Mouse (Mus musculus) spleen, postnatal 36 days (tissue): Measurements from ENCODE around the gene Lbh.
A peak's percentile ranks its signal among the peaks of the same experiment; 100 is the strongest.

Experiments used
- DNase-seq, 2 experiments: peaks; one replicate each; pipeline ENCODE4 v3.0.0; 2022; ENCODE audit warnings: low spot score in 2 of 2, mixed read lengths in 1 of 2

Gene Lbh

DNA sequence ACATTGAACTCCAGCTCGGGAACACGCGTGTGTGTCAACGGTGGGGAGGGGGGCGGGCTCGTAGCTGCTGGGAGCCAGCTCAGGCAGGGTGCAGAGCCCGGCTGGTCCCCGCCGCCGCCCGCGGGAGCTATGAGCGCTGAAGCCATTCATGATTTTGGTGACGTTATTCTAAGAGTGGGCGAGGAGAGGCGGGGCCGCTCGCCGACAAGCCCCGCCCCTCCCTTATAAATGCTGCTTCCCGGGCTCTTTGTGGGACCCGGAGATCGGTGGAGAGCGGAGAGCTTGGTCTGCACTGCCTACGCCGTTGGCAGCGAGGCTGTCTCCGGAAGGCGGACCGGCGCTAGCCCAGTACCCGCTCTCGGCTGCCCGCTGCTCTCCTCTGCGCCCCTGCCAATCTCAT, at the start of gene Lbh:
TSS of gene Lbh (plus strand) at position 253 of the 400 bp plus-strand sequence.
- DNase-seq, result peak; percentile 96

DNA sequence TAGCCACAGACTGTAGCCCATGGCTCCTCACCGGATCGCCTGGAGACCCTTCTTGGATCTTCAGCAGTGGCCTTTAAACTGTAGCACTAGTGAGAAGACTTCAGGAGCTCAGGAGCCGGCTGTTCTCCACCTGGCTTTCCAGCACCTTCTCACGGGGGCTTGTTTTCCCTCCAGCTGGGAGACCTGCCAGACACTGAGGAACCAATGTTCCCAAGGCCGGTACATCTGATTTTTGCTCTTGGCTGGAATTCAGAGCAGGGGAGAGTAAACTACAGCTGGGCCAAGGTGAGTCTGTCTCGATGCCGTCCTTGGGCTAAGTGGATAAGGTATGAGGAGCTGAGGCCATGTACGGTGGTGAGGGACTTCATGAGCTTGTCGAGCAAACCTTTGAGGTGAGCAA, 39.1 kb upstream of the Lbh start:
- no peak for DNase-seq

DNA sequence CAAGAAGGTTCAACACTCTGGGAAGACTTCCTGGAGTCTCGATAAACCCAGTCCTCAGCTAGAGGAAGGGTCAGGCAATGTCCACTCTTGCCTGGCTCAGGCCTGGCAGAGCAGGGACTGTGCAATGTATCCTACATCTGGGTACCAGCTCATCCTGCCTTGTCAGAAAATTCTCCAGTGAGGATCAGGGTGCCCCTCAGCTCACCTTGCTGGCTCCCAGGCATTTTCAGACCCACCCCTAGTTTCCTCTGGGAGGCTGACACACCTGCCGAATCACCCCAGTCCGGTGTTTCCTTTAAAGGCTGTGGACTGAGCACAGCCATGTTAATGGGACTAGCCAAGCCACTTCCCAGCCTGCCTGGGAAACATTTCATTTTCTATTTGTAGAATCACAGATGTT, 37.9 kb upstream of the Lbh start:
- no peak for DNase-seq

DNA sequence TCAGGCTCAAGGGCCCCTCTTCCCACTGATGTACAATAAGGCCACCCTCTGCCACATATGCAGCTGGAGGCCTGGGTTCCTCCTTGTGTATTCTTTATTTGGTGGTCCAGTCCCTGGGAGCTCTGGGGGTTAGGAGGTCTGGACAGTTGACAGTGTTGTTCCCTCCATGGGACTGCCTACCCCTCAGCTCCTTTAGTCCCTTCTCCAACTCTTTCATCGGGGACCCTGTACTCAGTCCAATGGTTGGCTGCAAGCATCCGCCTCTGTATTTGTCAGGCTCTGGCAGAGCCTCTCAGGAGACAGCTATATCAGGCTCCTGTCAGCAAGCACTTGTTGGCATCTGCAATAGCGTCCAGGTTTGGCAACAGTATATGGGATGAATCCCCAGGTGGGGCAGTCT, 37.1 kb upstream of the Lbh start:
- DNase-seq, result no peak

DNA sequence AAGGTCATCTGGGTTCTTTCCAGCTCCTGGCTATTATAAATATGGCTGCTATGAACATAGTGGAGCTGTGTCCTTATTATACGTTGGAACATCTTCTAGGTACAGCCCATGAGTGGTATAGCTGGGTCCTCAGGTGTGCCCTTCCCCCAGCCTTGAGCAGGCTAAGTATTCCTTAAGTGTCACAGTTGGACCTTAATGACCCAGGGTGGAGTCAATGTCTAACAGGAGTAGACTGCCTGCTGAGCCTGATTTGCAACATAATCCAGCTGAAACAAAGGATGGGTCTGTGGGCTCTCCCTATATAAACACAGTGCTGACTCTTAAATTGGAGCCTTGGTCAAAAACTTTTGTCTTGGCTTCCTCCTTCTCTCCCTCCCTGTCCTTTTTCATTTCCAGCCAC, 36.3 kb upstream of the Lbh start:
- DNase-seq, result no peak

DNA sequence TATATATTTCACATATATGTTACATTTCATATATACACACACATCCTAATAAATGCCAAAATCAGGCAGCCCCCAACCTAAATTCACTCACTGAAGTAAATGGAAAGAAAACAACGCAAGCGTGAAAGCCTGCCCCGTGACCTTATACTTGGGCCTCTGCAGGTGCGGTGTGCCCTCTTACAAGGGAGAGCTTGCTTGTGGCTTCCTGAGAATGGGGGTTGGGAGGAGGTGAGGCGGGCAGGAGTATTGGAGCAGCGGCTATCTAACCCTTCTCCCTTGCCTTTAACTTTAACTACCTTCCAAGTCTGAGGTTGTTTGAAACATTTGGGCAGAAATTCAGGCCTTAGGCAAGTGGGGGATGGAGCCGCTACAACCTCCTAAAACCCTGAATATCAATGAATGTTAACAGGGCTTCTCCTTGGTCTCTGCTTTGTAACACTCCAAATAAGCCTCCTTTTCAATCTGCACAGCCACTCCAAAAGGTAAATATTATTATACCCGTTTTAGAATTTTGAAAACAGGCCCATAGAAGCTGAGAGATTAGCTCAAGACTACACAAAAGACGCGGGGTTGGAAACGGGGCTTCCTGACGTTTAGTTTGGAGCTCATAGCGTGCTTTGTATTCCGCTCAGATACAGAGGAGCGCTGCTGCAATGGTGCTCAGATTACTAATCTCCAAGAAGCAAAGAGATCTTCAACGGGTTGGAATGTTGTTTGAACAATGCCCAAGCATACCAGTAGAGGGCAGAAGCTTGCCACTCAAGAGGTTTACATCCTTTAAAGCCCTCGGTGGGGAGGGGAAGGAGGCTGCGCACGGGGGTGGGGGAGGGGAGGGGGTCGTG, 28.3 kb upstream of the Lbh start:
- peak; percentile 61 to 73 for DNase-seq

DNA sequence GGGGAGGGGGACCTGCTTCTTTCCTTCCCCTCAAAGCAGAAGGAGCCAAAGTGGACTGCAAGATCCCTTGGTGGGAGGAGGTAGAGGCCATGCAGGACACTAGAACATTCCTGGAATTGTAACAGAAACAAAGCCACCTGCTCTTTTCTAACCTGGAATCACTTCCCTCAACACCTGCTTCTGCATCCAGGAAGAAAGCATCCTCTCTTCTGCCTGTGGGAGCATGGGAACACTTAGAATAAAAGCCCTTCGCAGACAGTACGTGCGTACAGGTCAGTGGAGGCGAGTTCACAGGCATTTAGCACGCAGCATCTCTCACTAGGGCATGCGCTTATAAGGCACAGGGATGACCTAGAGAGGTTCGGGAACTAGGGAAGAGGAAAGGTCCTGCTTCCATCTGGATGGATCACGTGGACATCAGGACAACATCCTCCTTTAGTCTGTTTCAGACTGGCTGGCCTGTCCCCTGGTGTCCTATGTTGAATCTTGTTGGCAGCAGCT, 27.7 kb upstream of the Lbh start:
- no peak for DNase-seq

DNA sequence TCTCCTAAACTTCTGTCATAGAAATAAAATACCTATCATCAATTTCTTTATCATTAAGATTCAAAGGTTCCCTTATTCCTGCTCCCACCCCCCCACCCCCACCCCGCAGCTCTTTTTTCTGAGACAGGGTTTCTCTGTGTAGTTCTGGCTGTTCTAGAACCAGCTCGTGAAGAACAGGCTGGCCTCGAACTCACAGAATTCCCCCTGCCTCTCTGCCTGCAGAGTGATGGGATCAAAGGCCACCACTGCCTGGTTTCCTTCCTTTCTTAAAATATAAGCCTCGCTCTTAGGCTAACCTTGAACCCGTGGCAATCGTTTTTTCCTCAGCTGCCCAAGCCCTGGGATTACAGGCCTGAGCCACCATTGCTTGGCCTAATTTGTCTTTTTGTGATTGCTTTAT, 26.5 kb upstream of the Lbh start:
- DNase-seq, result no peak

DNA sequence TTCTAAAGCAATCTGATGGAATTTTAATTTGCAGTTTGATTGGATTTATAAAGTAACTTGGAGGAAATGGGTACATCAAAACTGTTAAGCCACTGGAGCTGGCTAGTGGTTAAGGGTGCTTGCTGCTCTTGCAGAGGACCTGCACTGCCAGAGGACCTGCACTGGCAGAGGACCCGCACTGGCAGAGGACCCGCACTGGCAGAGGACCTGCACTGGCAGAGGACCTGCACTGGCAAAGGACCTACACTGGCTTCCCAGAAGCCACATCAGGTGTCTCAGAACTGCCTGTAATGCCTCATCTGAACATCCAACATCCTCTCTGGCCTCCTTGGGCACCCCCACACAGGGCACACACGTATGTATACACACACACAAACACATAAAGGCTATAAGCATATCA, 22.6 kb upstream of the Lbh start:
- DNase-seq, result no peak

DNA sequence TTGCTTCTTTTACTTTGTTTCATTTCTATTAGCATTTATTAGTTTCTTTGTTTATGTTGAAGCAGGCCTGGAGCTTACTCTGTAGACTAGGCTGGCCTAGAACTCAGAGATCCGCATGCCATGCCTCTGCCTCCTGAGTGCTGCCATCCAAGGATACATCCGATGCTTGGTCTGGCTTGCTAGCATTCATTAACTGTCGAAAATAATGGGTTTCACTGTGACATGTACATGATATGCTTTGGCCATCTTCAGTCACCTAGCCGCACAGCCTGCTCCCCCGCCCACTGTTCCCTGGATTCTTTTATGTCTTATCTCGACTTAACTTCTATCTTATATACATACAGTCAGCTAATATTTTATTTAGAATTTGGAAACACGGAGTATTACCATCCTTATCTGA, 21.0 kb upstream of the Lbh start:
- DNase-seq, result no peak

DNA sequence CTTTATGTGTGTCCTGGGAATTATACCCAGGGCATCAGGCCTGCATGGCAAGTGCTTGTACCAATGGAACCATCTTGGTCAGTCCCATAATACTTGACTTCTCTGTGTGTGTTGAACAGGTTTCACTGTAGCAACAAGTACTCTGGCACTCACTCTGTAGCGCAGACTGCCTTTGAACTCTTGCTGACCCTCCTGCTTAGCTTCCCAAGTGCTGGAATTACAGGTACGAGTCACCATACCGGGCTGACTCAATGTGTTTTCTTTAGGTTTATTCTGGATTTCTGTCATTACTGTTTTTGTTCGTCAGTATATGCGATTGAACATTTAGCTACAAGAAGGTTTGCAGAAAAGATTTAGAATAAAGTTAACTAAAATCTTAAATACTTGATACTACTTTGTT, 20.1 kb upstream of the Lbh start:
- DNase-seq, result no peak

DNA sequence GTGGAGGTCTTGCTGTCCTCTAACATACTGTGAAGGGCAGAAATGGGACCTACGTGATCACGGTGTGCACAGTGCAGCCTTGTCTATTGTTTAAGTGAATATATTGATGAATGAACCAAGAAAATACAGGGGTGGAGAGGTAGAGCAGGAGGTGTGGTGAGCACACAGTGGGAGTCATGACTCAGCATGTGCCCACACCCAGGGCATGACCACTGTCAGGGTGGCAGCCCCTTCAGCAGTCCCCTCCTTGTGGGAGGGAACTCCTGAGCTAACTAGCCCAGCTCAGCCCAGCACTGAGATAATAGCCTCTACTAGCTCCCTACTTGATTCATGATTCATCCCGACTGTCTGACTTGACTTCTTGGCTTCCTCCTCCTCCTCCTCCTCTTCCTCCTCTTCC, 19.3 kb upstream of the Lbh start:
- DNase-seq, result no peak

DNA sequence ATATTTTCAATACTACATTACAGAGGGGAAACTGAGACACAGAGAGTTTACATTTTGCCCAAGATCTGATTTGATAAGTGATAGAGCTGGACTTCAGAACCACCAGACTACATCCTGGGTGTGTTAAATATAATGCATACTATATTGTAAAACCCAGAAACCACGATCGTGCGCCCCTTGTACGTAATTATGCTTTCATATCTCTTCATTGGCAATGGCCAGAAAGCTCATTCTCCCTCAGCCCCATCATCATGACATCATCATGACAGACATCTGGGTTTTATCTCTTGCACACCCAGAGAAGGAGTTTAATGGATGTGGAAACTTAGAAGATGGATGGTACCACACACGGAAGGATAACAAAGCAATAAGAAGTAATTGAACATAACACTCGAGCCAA, 17.1 kb upstream of the Lbh start:
- no peak for DNase-seq

DNA sequence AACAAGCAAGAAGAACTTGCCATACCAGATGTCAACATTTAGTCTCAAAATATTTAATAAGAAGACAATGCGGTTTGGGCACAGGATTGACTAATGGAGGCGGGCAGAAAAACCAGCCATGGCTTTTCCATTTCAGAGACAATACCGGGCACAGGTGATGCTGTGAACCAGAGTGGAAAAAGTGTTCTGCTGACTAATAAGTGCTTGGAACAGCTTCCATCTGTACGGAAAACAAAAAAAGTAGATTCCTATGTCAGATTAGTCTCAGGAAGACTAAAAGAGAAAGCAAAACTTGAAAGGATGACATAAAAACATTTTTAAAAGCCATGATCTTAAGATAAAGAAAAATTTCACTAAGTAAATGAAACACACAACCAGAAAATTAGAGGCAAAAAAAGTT, 16.4 kb upstream of the Lbh start:
- DNase-seq, result no peak

DNA sequence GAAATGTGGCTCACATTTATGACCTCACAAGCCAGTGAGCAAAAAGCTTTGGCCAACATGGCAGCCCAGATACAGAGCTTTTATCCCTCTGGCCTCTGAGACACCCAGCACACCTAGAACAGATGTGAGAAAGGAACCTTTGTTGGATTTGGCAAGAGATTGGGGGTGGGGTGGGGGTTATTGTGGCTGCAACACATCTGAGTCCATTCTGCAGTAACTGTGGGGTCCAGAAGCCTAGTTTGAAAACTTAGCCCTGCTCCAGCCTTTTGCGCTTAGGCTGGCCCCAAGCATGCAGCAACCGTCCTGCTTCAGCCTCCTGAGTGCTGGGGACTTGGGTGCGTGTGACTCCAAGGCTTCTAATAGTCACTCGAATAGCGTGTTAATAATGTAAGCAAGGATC, 14.8 kb upstream of the Lbh start:
- DNase-seq, result no peak

DNA sequence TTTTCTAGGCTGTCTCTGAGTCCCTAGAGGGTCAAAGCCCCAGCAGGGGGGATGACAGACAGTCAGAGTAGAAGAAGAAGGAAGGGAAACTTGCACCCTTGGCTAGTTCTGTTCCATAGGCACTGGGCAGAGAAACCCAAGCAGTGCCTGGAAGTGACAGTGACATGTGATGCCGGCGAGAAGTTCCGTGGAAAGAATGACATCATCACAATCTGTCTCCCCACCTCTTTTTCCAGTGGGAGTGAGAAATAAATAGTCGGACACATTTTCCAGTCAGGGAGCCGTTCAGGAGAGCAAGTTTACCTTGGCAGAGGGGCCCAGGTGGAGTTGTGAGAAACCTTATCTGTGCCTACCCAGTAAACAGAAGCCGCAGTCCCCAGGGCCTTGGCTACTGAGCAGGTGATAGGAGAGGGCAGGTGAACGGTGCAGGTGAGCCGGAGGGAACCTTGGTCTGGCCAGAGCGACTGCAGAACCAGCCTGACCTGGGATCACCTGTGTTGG, 14.1 kb upstream of the Lbh start:
- peak; percentile 67 to 70 for DNase-seq

DNA sequence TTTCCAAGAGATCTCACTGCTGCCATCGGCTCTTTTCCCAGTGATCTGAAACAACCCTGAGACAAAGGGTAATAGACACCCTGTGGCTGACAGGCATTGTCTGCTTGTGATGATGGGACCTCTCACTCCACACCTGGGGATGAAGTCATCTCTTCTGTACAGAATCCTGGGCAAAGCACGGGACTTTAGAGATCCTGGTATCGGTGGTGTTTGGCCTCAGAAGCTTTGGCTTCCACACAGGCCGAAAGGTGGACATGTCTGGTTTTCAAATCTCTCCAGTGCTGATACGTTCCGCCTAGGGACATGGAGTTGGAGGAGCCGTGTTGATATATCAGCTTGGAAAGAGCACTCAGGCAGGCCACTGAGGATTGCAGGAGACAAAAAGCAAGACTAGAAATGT, 13.2 kb upstream of the Lbh start:
- no peak for DNase-seq

DNA sequence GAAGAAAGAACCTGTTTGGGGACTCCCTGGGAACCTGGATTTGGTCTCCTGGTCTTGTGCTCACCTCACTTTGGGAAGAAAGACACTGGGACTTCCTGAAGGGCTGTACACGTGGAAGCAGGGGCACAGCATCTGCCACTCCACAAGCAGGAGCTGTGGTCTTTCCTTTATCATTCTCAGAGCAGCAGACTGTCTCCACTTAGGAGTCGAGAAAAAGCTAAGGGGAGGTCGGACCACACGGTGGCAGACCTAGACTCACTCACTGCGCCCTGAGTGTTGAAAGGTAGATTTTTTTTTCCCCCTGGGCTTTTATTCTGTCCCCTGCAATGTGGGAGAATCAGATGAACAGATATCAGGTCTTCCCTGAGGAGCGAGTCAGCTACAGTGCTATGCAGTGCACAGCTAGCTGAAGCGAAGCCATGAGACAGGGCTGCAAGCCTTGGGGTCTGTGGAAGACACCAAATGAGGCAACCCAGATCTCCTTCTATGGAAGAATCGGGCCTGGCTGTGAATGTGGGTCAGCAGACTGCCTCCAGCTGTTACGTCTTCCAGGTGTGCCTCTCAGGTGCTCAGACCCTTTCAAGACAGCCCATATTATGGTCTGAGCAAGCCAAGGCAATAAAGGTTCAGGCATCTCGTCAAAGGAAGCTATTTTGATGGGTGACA, 11.7 kb upstream of the Lbh start:
- no peak for DNase-seq

DNA sequence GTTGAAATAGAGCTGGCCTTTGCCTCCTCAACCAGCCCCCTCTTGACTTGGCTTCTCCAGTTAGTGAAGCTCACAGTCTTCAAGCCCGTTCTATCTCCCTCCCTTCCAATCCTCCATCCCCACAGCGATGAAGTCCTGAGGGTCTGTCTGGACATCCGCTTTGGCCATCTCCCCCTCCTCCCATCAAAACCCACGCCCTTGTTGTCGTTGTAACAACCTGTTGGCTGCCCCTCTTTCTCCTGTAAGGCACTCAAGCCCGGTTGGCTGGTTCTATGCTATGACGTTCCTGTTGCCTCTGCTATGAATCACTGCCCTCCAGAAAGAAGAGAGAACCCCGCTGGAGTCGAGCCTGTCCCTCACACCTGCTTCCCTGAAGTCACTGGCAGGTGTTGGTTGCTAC, 10.9 kb upstream of the Lbh start:
- no peak for DNase-seq

DNA sequence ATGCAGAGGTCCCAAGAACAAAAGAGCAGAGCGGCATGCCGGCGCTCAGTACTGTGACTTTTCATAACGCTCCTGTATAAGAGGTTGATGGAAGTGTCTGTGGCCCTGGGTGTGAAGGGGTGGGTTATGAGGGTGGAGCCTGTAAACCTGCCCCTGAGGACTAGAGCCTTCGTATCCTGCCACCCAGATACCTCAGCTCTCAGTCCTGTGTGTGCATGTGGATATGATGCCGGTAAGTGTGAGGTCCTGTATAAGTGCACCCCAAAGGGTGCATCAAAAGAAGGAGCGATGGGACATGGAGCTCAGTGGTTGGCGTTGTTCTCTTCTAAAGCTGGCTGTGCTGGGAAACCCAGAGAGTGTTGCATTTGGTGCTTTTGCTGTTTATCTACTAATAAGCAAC, 10.3 kb upstream of the Lbh start:
- DNase-seq, result no peak

DNA sequence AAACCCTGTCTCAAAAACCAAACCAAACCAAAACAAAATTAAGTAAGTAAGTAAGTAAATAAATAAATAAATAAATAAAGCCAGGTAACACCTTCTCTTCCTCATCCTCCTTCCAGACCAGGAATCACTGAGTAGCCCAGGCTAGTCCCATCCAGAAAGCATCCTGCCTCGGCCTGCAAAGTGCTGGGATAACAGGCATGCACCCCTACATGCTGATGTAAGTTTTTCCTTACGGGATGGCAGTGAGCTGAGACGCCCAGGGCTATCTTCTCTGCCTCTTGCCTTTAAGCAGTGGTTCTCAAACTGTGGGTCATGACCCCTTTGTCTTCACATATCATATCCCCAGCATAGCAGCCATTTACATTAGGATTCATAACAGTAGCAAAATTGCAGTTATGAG, 9.5 kb upstream of the Lbh start:
- no peak for DNase-seq

DNA sequence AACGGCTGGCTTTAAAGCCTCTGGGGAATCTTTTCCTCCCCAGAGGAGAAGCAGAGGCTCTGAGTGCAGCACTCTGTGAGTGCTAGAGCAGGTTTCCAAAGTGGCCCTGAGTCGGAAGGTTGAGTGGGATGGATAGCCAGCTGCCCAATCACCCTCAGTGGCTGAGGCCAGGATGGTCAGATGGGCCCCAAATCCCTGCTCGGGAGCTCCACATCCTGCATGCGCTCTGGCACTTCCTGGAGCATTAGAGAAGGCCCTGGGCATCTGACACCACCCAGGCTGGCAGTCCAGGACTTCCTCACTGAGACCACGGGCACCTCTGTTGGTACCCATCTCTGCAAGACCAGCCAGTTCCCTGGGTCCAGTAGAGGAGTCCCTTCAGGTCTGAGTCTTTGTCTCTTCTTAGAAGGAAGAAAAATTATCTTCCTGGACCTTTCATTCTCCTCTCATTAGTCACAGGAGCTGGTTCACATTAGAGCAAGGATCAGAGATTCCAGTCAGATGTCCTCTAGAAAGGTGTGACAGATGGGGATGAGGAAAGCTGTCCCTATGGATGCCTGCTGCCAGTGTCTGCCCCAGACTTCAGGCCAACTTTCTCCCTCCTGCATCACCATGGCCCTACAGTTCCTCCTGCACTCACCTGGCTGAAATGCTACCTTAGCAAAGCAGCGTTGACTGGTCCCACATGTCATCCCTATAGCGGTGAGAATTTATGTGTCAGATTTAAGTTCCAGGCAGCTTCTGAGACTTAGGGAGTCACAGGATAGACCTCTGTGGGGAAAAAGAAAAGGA, 8.8 kb upstream of the Lbh start:
- DNase-seq, result no peak
